Mouse (Mus musculus) limb, embryonic 15.5 days (tissue): ENCODE data around the gene Gm19684. TPM values are rescaled to one million over a fixed set of nuclear protein-coding genes. Genes with fewer than 3 reads are reported as not detected.
"Not testable (repeated sequence)": the region's sequence is repeated elsewhere in the genome, so short reads cannot be mapped to it uniquely, and the experiment has no call there.

Experiments
- ATAC-seq: fragments of 200-750 bp; cut with Nextera tagmentation; 2 replicates; pipeline ENCODE4 v1.8.0; 2017; ENCODE audit warnings: low read depth, moderate TSS enrichment; ENCODE audit not compliant: insufficient number of reproducible peaks, low FRiP score, low TSS enrichment
- H3K27ac ChIP-seq: fragments of 300-500 bp; sonication (generic); 2 replicates; pipeline ENCODE4 v1.5.1; 2015; ENCODE audit warnings: moderate library complexity, mild to moderate bottlenecking, inconsistent platforms
- H3K27me3 ChIP-seq: fragments of 300-500 bp; sonication (generic); 2 replicates; pipeline ENCODE4 v1.6.1; 2015; ENCODE audit warnings: inconsistent platforms
- H3K36me3 ChIP-seq: fragments of 300-500 bp; sonication (generic); 2 replicates; pipeline ENCODE4 v1.6.1; 2015; ENCODE audit warnings: inconsistent platforms
- H3K4me1 ChIP-seq: fragments of 300-500 bp; sonication (generic); 2 replicates; pipeline ENCODE4 v1.6.1; 2015; ENCODE audit warnings: inconsistent platforms
- H3K4me2 ChIP-seq: fragments of 300-500 bp; sonication (generic); 2 replicates; pipeline ENCODE4 v1.6.1; 2015; ENCODE audit warnings: mild to moderate bottlenecking, inconsistent platforms
- H3K4me3 ChIP-seq: fragments of 300-500 bp; sonication (generic); 2 replicates; pipeline ENCODE4 v1.5.1; 2015; ENCODE audit warnings: mild to moderate bottlenecking, inconsistent platforms
- H3K9ac ChIP-seq: fragments of 300-500 bp; sonication (generic); 2 replicates; pipeline ENCODE4 v1.6.1; 2015; ENCODE audit warnings: inconsistent platforms
- H3K9me3 ChIP-seq: fragments of 300-500 bp; sonication (generic); 2 replicates; pipeline ENCODE4 v1.6.1; 2016; ENCODE audit warnings: inconsistent platforms
- WGBS: fragments of 180-500 bp; shearing (Covaris S2); methylation state at CpG from one replicate; pipeline ENCODE4 v1.1.7; 2015; 5-methylcytosine and 5-hydroxymethylcytosine counted together
- polyA plus RNA-seq: library from polyadenylated mRNA; unstranded; fragments of >200 nt; fragmentation: Nextera tagmentation; extraction: Ambion mirVana; gene quantifications from 2 replicates; pipeline ENCODE4 v1.2.1, GENCODE M21; 2015

The Gm19684 gene
- polyA plus RNA-seq = not detected in 2 replicates

DNA sequence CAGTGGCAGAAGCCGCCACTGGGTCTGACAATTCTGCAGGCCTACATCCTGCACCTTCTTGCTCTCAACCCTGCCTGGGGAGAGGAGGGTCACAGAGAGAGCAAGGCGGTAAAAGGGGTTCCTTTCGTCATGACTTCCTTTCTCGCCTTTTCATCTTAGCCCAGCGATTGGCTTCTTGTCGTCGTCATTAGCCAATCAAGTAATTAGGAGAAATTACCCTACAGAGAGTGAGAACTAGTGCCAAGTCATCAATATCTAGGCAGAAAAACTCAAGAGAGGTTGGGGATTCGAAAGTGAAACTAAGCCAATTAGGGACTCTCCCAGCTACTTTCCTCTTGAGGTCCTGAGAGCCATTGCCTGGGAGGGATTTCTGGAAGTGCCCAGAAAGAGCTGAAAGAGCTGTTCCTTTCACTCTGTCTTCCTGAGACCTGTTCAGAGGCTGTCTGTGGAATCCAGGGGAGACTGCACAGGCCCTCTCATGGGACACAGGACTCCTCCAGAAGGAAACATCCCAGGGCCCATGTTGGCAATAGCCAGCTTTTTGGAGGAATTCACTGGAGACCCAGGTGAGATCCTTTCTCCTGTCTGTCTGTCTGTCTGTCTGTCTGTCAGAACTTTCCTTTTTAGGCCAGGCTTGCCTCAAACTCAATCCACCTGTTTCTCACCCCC, at the start of gene Gm19684:
Gene Gm19684 (plus strand): TSS at position 327 of the 669 bp plus-strand sequence.
- H3K9me3 ChIP-seq, H3K36me3 ChIP-seq, H3K4me2 ChIP-seq, H3K4me1 ChIP-seq, H3K9ac ChIP-seq, ATAC-seq, H3K27ac ChIP-seq: not testable (repeated sequence)
- 0 out of 2 replicates have a peak within 1 kb of the TSS, but pooled peaks have one; percentile 7 for H3K4me3 ChIP-seq
- WGBS = 4% methylated on average over 8 of the region's 8 CpGs
- H3K27me3 ChIP-seq = peaks cover 38% of the 10 kb centered on the region

DNA sequence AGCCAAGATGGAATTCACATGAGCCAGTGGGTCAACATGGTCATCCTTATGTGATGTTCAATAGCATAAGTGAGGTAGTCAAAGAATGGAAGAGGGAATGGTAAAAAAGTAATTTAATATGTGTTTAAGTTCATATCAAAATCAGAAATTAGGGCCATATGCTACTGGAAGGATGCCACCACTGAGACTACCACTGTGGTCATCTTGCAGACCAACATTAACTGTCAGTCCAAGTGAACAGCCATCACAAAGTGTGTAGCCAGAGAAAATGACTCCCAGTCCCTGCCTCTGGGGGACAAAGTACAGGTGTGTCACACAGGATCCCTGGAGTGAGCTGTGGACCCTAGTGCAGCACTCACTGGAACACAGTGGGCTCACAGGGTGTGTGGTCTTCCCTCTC, 39.6 kb upstream of the Gm19684 start:
- not testable (repeated sequence) for H3K9ac ChIP-seq, H3K27ac ChIP-seq, ATAC-seq, H3K4me3 ChIP-seq, H3K4me2 ChIP-seq, H3K36me3 ChIP-seq, H3K9me3 ChIP-seq
- Histone ChIP-seq H3K27me3 (peaks cover 34% of the 10 kb centered on the region), H3K4me1 (peaks cover 12% of the 10 kb centered on the region)

DNA sequence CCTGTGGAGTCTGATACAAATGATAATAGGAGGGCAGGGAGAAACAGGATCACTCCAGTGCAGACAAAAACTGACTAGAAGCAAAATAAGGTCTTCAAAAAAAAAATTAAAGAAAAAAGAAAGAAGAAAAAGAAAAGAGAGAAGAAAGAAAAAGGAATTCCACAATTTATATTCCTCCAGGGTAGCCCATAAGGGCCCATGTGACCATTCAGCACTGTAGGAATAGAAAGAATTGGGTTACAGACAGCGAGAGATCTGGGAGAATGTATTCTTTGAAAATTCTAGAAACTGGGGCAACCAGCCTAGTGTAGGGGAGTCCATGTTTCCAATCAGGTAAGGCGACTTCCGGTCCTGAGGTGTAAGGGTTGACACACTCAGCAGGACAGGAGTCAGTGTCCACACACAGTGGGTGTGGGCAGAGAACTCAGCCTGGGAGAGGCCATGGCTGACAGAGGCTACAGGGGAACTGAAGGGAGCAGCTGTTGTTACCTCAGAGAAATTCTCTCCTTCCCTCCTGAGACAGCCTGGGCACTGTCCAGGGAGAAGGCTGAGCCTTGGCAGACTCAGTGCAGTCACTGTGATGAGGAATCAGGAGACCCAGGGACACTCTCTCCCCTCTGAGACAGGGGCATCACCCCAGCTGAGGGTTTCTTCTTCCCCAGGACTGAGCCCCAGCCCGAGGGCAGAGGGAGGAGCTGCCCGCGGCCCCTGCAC, 38.8 kb upstream of the Gm19684 start:
- Histone ChIP-seq H3K4me1 (peaks cover 12% of the 10 kb centered on the region), H3K27me3 (peaks cover 34% of the 10 kb centered on the region)

DNA sequence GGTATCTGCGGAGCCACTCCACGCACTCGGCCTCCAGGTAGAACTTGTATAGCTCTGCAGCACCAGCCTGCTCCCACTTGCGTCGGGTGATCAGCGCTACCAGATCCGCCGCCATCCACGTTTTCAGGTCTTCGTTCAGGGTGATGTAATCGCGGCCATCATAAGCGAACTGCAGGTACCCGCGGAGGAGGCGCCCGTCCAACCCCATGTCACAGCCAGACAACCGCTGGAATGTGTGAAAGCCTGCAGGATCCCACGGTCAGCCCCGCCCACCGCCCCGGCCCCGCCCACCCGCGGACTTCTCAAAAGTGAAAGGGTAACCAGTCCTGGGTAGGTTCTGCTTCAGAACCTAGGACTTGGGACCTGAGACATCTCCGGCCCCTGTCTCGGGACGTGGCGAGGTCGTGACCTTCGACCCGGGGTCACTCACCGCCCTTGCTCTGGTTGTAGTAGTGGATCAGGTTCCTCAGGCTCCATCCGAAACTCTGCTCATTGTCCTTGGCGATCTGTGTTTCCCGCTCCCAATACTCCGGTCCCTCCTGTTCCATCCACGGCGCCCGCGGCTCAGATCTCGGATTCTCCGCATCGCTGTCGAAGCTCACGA, 38.1 kb upstream of the Gm19684 start:
- Histone ChIP-seq H3K4me2 (peak overlapping the region; percentile 92), H3K4me3 (peak overlapping the region; percentile 45), H3K36me3 (no peaks in the 10 kb centered on the region), H3K4me1 (peaks cover 12% of the 10 kb centered on the region), H3K9ac (0 out of 2 replicates have a peak overlapping the region, but pooled peaks have one; percentile 4), H3K27ac (no peak overlapping the region), H3K9me3 (no peaks in the 10 kb centered on the region), H3K27me3 (peaks cover 34% of the 10 kb centered on the region)
- under 1% methylated on average over 46 of the region's 46 CpGs for WGBS
- ATAC-seq = no peak

More for the DNA sequence above, 38.8 kb upstream of the Gm19684 start:
- H3K27ac ChIP-seq, H3K9ac ChIP-seq, ATAC-seq, H3K9me3 ChIP-seq, H3K36me3 ChIP-seq: not testable (repeated sequence)
- Histone ChIP-seq H3K4me2 (peak overlapping the region; percentile 92), H3K4me3 (peak overlapping the region; percentile 45)
- 26% methylated on average over 6 of the region's 6 CpGs for WGBS

DNA sequence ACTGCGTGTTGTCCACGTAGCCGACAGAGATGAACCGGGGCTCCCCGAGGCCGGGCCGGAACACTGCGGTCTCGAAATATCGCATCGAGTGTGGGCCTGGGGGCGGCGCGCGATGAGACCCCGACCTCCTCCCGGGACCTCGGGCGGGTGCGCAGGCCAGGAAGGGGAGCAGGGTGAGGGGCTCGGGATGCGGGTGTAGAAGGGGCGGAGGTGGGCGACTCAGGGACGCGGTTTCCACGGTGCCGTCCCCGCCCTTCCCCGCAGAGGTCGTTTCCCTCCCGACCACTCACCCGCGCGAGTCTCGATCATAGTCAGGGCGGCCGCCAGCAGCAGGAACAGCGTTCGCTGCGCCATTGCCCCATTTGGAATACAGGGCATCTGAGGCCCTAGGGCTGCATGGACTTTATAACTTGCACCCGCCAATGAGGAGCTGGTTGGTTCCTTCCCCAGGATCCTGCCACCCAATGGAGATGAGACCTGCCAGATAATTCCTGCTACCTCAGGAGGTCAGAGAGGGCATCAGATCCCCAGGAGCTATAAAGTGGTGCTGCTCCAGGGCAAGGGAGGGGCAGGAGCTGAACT, 37.5 kb upstream of the Gm19684 start:
- Histone ChIP-seq H3K4me1 (peaks cover 12% of the 10 kb centered on the region), H3K36me3 (no peaks in the 10 kb centered on the region), H3K4me2 (peak overlapping the region; percentile 92), H3K9me3 (no peaks in the 10 kb centered on the region), H3K9ac (0 out of 2 replicates have a peak overlapping the region, but pooled peaks have one; percentile 4), H3K27ac (no peak overlapping the region), H3K27me3 (peaks cover 34% of the 10 kb centered on the region), H3K4me3 (peak overlapping the region; percentile 45)
- under 1% methylated on average over 41 of the region's 42 CpGs for WGBS
- ATAC-seq = no peak

DNA sequence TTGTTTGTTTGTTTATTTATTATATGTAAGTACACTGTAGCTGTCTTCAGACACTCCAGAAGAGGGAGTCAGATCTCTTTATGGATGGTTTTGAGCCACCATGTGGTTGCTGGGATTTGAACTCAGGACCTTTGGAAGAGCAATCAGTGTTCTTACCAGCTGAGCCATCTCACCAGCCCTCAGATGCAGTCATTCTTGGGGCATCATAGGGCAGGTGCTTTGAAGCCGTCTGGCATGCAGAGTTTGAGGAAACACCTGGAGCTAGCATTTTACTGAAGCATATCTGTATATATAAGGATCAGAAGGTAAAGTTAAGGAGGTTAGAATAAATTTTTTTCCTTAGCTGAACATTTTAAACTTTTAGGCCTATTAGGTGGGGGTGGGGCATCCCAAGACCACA, 35.5 kb upstream of the Gm19684 start:
- H3K4me1 ChIP-seq = peaks cover 12% of the 10 kb centered on the region
- H3K27me3 ChIP-seq = peaks cover 34% of the 10 kb centered on the region
- H3K9ac ChIP-seq, H3K36me3 ChIP-seq, H3K9me3 ChIP-seq, H3K27ac ChIP-seq, H3K4me2 ChIP-seq, H3K4me3 ChIP-seq, ATAC-seq: not testable (repeated sequence)
- WGBS = 65% methylated on average over 1 of the region's 1 CpGs

DNA sequence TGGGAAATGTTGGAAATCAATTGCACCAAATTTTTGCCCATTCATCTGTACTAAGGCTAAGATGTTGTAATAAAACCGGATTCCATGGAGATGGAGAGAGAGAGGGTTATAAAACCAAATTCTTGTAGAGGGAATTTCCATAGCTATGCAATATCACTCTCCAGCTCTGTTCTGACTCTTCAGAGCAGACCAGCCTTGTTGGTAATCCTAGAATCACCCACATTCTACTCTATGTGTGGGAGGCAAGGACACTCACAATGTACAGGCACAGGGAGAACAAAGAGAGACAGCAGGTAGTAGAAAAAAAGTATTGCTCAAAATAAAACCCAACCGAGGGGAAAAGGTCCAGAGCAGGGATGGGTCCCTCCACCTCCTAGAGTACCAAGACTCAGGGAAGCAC, 29.5 kb upstream of the Gm19684 start:
- not testable (repeated sequence) for H3K4me1 ChIP-seq, H3K36me3 ChIP-seq, H3K9ac ChIP-seq, H3K9me3 ChIP-seq, H3K4me2 ChIP-seq, H3K4me3 ChIP-seq, H3K27me3 ChIP-seq, H3K27ac ChIP-seq, ATAC-seq
- WGBS = no CpG with 5 or more reads among the region's 2 CpGs

DNA sequence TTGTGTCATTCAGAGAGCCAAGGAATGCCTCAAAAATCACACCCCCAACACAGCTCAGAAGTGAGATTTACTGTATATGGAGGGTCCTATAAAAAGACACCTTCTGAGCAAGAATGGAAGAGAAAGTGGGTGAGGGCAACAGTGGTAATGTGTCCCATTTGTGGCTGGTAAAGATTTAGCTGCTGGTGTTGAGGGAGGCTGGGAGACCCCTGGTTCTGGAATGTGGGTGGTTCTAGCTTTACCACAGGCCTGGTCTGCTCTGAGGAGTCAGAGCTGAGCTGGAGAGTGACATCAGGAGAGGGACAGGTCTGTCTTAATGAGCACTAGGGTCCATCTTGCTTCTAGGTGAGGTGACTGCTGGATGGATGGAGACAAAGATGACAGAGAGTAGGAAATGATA, 29.0 kb upstream of the Gm19684 start:
- H3K4me3 ChIP-seq, H3K9ac ChIP-seq, H3K27me3 ChIP-seq, H3K9me3 ChIP-seq, H3K4me2 ChIP-seq, H3K36me3 ChIP-seq, H3K27ac ChIP-seq, H3K4me1 ChIP-seq, ATAC-seq: not testable (repeated sequence)

DNA sequence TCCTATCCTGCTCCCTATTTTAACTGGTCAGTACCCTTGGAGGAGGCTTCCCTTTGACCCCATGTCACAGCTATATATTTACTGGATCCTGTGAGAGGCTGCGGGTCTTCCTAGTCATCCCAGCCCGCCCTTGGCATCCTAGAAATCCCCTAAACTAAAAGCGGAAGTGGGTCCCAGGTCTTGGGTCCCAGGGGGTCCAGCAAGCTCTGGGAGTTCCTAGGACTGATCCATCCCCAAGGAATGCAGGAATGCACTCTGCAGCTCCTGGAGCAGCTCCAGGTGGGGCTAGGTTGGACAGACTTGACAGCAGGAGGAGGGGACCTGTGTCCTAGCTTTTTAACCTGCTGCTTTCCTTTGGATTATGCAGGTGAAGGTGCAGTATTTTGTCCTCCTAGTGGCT, 27.5 kb upstream of the Gm19684 start:
- no peak overlapping the region for H3K4me3 ChIP-seq
- no peak for ATAC-seq
- H3K4me2 ChIP-seq = no peak overlapping the region
- no peak overlapping the region for H3K9ac ChIP-seq
- no peaks in the 10 kb centered on the region for H3K36me3 ChIP-seq
- H3K9me3 ChIP-seq = no peaks in the 10 kb centered on the region
- WGBS = 30% methylated on average over 3 of the region's 3 CpGs
- peaks cover 5% of the 10 kb centered on the region; the same call in 1 of the 2 replicates for H3K27me3 ChIP-seq
- no peaks in the 10 kb centered on the region for H3K4me1 ChIP-seq
- H3K27ac ChIP-seq = no peak overlapping the region

DNA sequence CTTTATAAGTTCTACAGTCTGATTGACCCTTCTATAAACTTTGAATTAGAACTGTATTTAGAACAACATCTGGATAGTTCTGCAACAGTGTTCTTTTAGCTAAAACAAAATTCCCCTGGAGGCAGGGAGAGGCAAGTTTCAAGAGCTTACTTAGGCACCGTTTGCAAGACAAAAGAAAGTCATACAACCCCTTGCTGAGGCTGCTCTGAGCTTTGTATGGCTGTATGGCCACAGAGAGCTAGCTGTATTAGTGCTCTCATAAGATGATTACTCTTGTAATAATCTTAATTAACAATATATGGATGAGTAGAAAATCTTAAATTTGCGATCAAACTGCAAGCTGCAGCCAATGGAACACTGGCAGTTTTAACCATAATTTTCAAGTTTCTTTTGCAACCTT, 21.9 kb upstream of the Gm19684 start:
- 59% methylated on average over 2 of the region's 2 CpGs for WGBS
- not testable (repeated sequence) for H3K36me3 ChIP-seq, H3K27ac ChIP-seq, ATAC-seq, H3K4me3 ChIP-seq, H3K27me3 ChIP-seq, H3K4me2 ChIP-seq, H3K4me1 ChIP-seq, H3K9ac ChIP-seq, H3K9me3 ChIP-seq

DNA sequence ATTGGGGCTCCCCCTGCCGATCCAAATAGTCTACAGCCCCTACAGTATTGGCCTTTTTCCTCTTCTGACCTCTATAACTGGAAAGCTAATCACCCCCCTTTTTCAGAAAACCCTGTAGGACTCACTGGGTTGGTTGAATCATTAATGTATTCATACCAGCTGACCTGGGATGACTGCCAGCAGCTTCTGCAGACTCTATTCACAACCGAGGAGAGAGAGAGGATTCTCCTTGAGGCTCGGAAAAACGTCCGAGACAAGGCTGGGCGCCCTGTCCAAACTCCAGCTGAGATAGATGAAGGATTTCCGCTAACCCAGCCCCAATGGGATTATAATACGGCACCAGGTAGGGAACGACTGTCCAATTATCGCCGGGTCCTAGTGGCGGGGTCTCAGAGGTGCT, 19.4 kb upstream of the Gm19684 start:
- H3K27ac ChIP-seq, H3K4me1 ChIP-seq, ATAC-seq, H3K9me3 ChIP-seq, H3K9ac ChIP-seq, H3K27me3 ChIP-seq, H3K4me2 ChIP-seq, H3K4me3 ChIP-seq, H3K36me3 ChIP-seq: not testable (repeated sequence)
- WGBS = 86% methylated on average over 12 of the region's 12 CpGs

DNA sequence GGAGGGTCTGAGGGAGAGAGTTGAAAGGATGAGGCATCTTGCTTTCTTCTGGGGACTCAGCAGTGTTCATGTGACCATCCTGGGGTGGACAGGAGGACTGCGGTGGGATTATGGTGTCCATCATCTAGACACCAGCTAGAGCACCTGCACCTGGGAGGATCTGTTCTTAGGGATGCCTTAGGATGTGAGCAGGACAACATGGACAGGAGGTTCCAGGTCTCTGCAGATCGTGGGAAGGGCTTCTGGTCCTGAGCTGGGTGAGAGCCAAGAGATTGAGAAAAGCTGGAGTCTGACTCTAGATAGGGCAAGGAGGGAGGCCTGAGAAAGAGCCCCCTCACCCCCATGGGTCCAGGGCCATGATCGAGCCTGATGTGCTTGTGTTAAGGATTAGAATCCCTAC, 11.3 kb upstream of the Gm19684 start:
- not testable (repeated sequence) for H3K9ac ChIP-seq, H3K36me3 ChIP-seq, H3K4me2 ChIP-seq, H3K4me1 ChIP-seq, H3K4me3 ChIP-seq, ATAC-seq, H3K9me3 ChIP-seq, H3K27ac ChIP-seq
- WGBS = 57% methylated on average over 3 of the region's 3 CpGs
- H3K27me3 ChIP-seq = peaks cover 32% of the 10 kb centered on the region
